Mouse (Mus musculus) natural killer cell, adult 2 months (primary cell): ENCODE results near the gene Pigo.

Source experiments
- DNase-seq, 2 experiments: peaks; one replicate each; pipeline ENCODE4 v3.0.0; 2022; ENCODE audit warnings: low spot score in 2 of 2

Pigo gene

DNA sequence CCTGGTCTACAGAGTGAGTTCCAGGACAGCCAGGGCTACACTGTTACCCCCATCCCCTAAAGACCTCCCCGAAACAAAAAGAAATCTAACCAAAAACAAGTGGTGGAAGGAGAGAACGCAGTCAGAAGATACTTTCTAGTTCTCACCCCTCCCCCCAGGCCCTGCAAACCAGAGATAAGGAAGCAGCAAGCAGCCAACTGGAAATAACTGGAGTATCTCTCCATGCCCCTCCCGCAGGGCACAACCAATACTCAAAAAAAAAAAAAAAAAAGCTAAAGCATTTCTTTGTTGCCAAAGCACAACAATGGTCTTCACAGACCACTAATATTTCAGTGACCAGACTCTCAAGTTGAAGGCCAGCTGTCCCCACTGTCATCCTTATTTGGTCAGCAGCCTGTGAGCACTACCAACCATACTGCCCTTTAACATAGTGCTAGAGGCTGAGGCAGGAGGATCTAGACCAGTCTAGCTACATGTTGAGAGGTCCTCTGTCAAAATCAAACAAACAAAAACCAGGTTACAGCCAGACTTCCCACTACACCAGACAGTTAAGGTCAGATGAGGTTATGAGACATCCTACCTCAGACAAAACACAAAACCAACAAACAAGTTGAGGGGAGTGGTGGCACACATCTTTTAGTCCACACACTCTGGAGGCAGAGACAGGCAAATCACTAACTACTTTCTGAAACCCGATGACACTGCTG is 12.4 kb upstream of the Pigo start:
- no peak for DNase-seq

DNA sequence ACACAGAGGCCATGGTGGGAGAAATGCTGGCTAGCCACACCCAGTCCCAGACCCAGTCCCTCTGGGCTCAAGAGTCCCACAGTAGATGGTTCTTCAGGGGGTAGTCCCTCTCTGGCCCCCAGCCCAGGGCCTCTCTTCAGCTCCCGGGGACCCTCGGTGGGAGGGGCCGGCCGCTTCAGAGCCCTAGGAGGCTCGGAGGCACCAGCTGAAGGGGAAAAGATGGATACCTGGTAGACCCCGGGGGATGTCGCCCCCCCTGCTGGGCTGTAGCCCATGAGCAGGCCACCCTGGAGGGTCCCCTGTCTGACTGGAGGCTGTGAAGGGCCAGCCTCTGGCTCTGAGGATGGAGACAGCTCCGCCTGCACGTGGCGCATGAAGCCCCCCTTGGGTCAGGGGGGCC is 10.7 kb upstream of the Pigo start:
- no peak for DNase-seq

DNA sequence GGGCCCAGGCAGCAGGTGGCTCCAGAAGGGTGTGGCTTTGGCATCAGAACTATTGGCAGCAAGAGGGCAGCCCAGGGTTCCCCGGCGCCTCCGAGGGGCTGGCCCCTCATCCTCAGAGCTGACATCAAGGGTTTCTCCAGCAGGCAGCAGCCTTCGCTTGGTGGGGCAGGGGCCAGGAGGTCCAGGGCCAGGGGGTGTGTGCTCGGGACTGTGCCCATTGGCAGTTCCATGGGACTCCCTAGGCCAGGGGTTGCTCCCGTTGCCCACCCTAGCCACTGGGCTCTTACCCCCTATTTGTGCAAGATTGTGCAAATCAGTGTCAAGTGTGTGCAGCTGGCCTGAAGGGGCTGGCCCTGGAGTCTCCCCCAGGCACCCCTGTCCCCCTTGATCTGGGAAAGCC is 10.2 kb upstream of the Pigo start:
- DNase-seq, result no peak

DNA sequence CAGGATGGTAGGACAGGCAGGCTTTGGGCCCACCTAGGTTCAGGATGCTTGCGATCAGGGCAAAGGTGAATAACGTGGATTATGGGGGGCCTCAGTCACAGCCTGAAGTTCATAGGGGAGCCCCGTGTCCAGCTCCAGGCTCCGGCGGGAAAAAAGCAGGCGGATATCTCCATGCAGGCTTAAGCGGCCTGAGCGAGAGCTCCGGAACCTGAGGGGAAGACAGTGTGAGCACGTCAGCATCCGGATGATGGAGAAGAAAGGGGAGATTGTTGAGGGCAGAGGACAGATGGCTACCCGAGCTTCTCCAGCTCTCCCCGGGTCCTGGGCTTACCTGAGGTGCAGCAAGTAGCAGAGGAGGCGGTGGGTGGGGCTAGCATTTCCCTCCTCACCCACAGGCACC is 7.9 kb upstream of the Pigo start:
- DNase-seq, result no peak

DNA sequence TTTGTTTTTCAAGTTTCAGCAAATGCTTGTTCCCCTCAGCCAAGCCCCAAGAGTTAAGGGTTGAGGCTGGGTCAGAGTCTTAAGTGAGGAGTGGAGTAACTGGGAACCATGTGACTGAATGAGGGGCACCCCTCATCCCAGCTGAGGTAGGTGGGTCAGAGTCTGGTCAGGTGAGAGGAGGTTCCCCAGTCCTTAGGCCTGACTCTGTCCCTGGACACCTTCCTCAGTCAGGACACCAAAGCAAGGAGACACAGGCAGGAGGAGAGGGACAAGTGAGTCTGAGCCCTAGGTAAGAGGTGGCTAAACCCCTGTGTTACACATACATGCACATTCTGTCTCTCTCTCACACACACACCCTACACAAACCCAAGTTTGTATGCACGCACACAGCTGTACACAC is 6.9 kb upstream of the Pigo start:
- no peak for DNase-seq

DNA sequence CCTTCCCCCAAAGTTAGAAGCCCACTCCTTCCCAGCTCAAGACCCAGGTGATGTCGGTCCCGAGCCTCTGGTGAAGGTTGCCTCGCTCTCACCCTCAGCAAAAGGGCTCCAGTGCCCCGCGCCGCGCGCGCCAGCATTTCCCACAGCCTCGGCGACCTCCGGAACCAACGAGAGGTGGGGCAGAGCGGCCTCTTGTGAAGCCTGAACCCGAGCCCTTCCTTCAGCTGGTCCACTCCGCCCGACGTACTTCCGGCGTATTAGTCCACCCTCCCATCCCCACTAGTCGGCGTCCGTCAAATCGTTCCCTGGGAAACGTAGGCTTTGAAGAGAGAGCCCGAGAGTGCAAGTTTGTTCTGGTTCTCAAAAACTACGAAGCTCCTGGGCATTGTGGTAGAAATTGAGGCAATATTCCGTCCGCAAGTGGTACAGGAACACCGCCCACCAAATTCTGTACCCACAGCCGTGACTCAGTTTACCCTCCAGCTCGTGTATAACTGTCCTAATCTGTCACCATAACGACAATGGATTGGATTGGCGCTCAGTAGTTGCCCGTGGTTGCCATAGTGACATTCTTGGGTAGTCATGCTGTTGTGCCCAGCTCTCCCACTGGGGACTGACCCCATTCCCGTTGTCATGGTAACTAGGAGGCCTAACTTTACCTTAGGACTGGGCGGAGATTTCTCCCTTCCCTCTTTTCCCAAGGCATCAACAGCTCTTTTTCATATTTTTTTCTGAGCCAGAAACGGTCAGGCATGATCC is 5.8 kb upstream of the Pigo start, which contains the start of gene Stoml2:
Gene Stoml2 (minus strand): TSS at position 474 of the 759 bp plus-strand sequence.
- peak; percentile 81 to 88 for DNase-seq

DNA sequence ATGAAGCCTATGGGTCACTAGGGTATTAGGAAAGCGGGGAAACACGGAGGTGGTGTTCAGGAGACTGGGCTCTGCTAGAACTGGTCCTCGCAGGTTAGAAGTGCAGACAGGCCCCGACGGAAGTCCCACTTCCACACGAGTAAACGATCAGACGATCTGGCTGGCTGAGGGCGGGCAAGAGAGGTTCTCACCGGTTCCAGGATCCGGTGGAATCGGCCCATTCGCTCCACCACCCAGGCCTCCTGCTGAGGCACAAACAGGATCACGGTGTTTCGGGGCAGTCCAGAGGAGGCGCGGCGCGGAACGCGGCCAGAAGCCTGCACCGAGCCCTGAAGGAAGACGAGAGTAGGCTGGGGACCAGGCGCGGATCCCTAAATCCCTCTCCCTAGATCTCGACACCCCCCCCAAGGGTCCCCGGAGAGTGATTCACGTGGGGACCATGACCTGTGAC is 5.2 kb upstream of the Pigo start:
- no peak for DNase-seq

DNA sequence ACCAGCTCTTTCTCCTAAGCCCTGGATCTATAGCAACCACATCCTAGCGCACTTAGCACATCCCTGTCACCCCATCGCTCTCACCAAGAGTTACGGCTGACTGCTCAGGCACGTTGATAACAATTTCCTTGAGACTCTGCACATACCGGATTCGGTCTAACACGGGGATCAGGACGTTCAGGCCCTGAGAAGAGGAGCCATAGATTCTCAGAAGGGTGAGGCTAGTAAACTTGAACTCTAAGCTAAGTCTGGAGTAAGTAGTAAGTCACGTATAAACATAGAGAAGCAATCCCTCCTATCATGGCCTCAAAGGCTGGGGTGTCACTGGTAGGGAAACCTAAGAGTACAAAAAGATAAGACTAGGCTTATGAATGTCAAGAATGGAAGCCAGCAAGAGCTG is 4.7 kb upstream of the Pigo start:
- no peak for DNase-seq

DNA sequence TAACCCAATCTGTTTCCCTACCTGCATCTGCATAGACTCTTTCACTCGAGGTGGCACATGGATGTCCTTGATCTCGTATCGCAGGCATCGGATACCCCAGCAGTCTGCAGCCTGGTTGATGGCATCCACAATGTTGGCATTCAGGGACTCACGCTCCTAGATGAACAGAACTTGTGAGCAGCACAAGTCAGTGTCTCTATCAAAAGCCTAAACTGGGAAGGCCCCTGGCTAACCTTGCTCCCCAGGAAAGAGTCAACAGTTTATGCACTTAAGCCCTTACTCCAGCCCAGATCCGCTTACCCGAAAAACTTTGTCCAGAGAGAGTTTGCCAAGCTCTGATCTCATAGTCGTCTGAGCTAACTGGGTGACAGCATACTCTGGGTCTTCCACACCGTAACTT is 4.1 kb upstream of the Pigo start:
- no peak for DNase-seq

DNA sequence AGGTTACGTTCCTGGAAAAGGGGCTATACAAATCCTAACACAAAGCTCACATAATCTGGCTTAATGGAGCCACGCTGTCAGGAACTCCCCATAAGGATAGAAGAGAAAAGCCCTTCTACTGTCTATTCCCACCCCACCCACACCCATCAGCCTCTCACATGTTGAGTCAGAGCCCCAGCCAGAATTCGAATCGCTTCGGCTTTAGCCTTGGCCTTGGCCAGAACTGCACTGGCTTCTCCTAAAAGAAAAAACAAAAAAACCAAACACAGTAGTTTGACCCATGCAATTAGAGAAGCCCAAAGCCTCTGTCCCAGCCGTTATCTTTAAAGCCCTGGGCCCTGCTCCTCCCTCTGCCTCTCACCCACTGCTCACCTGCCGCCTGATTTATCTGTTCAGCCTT is 3.5 kb upstream of the Pigo start:
- DNase-seq, result no peak

DNA sequence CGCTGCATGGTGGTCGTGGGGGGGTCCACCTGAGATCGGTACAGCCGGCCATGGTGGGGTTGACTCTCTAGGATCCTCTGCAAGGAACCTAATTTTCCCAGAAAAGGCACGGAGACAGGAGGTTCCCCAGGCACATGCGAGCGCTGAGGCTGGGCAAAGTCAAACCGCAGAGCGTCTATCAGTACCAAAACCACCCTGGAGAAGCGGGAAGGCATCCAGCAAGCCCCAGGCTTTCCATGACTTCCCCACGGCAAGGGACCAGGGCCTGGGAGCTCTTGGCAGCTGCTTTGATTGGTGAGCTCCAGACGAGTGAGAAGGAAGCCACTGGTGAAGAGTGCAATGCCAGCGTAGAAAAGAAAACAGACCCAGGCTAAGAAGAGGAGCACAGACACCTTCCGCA is 946 bp downstream of the Pigo start:
- no peak for DNase-seq

DNA sequence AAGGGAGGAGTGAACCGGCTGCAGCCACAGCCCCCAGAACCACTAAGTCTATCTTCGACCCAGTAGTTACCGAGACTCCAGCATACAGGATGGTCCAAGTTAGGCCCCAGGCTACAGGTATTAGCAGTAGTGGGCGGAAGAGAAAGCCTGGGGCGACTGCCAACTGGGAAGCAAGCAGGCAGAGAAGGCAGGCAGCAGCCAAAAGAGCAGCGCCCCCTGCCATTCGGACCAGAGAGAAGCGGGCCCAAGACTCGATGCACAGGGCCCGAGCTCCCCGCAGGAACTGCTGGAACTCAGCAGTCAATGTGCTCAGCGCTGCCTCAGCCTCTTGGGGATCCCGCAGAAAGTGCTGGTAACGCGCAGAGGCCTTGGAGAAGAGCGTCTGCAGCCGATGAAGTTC is 4.3 kb downstream of the Pigo start:
- DNase-seq, result no peak

DNA sequence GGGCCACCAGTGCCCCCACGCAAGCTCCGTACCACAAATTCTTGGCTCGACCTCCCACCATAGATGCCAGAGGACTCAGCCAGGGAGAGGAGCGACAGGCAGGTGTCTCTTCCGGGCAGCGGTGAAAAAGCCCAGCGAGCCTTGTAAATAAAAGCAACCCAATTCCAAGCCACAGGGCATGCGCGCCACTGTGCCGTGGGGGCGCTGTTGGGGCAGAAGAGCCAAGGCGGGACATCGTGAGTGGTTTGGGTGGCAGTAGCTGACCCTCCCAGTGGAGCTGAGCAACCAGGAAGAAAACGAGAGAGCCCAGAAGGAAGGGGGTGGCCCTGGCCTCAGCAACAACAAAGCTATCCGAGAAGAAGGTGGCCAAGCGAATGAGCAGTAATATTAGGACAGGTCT is 4.7 kb downstream of the Pigo start:
- DNase-seq, result no peak

DNA sequence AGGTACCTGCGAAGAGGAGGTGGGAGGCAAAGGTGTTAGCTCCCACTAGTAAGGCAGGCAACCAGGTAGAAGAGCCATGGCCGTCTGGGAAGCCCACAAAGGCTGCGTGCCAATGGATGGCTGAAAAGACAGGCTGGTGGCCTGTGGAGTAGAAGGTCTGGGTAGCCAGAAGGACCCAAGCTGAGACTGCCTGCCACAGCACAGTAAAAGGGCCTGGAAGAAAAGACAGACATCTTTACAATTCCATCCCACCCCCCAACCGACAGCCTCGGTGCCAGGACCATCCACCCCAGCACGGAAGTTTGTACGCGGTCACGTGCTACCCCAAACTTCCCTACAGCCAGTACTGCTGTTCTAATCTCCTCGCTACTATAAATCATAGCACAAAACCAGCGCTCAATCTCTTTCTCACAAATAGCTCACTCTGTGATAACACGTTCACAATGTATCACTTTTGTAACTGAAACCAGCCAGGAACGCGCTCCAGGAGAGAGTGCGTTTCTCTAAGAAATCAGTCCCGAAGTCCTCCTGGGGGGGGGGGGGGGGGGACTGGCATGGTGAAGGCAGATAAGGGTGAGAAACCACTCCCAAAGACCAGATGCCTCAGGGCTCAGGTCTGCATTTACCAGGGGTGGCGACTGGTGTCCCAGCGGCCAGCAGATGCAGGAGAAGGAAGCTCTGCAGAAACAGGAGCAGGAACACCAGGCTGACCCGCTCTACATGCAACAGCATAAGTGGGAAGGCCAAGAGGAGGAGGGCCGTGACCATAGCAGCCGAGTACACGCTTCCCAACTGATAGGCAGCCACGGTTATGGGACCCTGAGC is 5.8 kb downstream of the Pigo start:
- no peak for DNase-seq

DNA sequence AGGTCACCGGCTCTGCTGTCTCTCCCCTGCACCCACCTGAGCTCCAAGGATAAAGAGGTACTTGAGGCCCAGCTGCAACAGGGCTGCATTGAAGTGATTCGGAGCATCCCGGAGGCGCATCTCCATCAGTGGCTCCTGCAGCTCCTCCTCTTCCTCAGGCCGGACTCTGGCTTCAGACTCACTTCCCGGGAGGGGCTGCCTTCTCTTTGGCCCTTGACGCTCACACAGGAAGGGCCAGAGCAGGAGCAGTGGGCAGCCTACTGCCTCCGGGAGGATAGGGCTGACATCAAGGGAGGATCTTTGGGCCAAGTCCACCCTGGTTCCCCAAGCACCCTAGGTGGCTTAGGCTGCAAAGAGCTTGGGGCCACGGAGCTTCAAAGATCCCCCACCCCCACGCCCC is 6.4 kb downstream of the Pigo start:
- DNase-seq, result no peak

DNA sequence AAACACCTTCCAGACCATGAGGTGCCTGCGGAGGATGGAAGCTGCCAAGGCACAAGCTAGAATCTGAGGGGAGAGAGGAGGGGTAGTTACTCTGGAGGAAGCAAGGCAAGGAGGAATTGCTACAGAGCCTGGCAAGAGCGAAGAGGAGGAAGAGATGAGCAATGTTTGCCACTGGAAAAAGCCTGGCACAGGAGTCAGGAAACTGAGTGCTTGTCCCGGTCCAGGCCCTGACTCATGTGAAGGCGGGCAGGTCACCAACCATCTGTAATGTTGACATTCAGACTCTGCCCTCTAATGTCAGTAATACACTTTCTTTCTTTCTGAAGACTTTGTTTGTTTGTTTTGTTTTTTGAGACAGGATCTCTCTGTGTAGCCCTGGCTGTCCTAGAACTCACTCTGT is 7.5 kb downstream of the Pigo start:
- no peak for DNase-seq

DNA sequence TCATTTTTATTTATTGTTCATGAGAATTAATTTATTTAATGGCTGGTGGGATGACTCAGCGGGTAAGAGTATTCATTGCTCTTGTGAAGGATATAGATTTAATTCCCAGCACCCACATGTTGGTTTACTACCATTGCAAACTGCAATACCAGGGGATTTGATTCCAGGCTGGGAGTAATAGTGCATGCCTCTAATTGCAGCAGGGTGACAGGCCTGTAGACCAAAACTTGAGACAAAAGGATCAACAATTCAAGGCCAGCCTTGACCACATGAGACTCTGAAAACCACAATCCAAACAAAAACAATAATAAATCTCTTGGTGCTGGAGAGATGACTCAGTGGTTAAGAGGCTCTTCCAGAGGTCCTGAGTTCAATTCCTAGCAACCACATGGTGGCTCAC is 13.5 kb downstream of the Pigo start:
- no peak for DNase-seq

DNA sequence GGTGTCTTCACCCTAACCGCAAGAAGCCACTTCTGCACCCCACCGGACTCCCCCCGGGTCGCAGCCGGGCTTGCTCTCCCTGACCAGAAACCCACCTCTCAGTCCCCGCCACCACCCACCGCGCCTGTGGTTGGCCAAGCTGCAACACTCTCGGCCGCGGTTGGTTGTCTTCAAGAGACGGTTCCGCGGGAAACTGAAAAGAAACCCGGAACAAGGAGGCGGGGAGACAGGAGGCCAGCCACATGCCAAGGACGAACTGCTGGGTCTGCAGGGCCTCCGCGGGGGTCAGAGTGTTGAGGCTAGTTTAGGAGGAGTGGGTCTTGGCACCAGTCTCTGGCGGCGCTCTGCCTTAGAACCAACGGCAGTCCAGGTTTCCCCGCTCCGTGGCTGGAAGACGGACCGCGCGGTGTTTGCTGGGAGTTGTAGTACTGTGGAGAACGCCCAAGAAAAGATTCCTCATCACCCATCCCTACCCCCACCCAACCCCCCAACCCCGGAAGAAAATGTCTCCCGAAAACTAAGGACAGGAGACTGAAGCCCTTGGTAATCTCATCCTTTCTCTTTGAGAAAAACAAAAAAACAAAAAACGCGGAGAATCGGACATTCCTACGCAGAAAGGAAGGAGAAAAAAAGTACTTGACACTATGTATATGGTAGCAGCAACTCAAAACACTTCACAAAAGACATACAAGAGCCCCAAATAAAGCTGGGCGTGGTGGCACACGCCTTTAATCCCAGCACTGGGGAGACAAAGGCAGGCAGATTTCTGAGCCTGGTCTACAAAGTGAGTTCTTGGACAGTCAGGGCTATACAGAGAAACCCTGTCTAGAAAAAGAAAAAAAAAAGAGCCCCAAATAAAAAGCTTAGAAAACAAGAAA is 15.2 kb downstream of the Pigo start, which contains the start of gene Fancg:
Gene Fancg (minus strand): TSS at position 346 of the 878 bp plus-strand sequence.
- peak; percentile 56 to 57 for DNase-seq

DNA sequence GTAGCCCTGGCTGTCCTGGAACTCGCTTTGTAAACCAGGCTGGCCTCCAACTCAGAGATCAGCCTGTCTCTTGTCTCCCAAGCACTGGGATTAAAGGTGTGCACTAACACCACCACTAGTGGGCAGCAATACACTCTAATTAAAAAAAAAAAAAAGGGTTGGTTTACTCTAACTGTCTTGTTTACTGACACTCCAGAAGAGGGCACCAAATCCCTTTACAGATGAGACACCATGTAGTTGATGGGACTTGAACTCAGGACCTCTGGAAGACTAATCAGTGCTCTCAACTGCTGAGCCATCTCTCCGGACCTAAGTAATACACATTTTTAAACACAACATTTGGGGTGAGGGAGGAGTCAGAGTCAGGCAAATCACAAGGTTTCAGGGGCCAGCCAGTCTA is 19.9 kb downstream of the Pigo start:
- peak; percentile 25 to 43 for DNase-seq

DNA sequence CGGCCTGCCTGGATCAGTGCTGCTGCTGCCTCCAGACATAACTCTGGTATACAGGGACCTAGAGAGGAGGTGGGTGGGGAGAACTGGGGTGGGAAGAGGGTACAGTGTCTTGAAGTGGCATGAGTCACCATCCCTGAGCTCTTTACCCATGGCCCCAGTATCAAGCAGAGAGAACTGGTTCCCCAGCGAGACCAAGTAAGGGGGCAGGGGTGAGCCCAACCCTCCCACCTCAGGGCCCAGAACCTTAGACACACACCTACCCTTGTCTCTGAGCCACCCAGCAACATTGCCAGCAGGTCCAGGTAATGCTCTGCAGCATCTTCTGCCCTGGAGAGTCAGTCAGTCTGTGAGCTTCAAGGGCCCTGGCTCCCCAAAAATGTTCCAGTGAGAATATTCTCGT is 20.7 kb downstream of the Pigo start:
- DNase-seq, result no peak

DNA sequence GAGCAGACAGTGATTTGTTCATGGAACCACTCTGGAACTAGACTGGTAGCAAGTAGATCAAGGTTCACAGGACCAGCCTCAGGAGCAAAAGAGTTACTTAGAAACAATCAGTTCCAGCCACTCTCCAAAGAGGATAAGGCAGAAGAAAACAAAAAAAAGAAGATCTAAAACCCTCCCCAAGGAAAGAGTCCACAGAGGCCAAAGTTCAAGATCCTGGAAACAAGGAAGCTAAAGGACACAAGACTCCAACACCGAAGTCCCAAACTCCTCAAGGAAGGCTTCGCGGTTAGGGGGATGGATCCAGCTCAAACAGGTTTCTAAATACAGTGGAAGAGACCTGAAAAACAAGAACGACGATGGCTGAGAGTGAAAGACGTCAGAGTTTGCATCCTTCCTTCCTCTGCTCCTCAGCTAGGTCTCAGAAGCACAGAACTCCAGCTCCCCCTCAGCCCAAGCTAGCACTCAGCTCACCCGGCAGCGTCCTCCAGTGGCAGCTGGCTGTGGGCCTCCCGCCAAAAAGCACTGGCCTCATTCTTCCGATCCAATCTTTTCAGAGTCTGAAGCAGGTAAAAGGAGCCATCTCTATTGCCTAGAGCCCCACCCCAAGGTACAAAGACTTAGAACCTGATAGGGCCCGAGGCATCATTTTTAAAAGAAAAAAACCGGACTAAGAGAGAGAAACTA is 22.7 kb downstream of the Pigo start:
- no peak for DNase-seq
